Mouse (Mus musculus): ENCODE results near the gene Zscan21.
"Not testable (repeated sequence)": the region's sequence is repeated elsewhere in the genome, so short reads cannot be mapped to it uniquely, and the experiment has no call there.

- TF ChIP-seq CTCF, EP300 (IDR thresholded peaks at IDR 0.05; ENCODE audit: low read depth): not testable (repeated sequence)
Measured at GRCm38 (mm10) chr5:138109847-138110396, 6.8 kb upstream of the Zscan21 start.
